Mouse (Mus musculus) MEL (cell line): Measurements from ENCODE around the gene Ttc29. TPM values are rescaled to one million over a fixed set of nuclear protein-coding genes. Genes with fewer than 3 reads are reported as not detected.

Experiments
- DNase-seq: peaks from one replicate; pipeline ENCODE4 v3.0.0; 2011; ENCODE audit warnings: low read depth, low spot score
- H3K27ac ChIP-seq: 2 replicates; pipeline ENCODE4 v1.5.1; 2012; ENCODE audit warnings: low read depth, mild to moderate bottlenecking, control low read depth, low read length, moderate library complexity; ENCODE audit not compliant: control insufficient read depth
- H3K27me3 ChIP-seq, 2 experiments: fragments of 150-350 bp in 1 of 2; sonication (generic) in 1 of 2; 2 replicates each; pipeline ENCODE4 v1.6.1; 2012; ENCODE audit warnings: low read length in 2 of 2, mild to moderate bottlenecking in 2 of 2, improper control_type of control experiment in 1 of 2, moderate library complexity in 1 of 2; ENCODE audit not compliant: insufficient read depth in 2 of 2, control insufficient read depth in 1 of 2
- H3K36me3 ChIP-seq, 2 experiments: 2 replicates each; pipeline ENCODE4 v1.6.1; 2012 to 2014; ENCODE audit warnings: low read length in 2 of 2, improper control_type of control experiment in 1 of 2, inconsistent platforms in 1 of 2, mild to moderate bottlenecking in 1 of 2; ENCODE audit not compliant: insufficient read depth in 2 of 2, control insufficient read depth in 1 of 2
- H3K4me1 ChIP-seq, 2 experiments: fragments of 150-350 bp in 1 of 2; sonication (generic) in 1 of 2; 2 replicates each; pipeline ENCODE4 v1.6.1; 2012; ENCODE audit warnings: low read length in 2 of 2, improper control_type of control experiment in 1 of 2, mild to moderate bottlenecking in 1 of 2; ENCODE audit not compliant: insufficient read depth in 2 of 2, control insufficient read depth in 1 of 2
- H3K4me3 ChIP-seq, 2 experiments: fragments of 150-350 bp in 1 of 2; sonication (generic) in 1 of 2; 2 replicates each; pipeline ENCODE4 v1.5.1; 2012; ENCODE audit warnings: low read depth in 2 of 2, low read length in 2 of 2, mild to moderate bottlenecking in 2 of 2, moderate library complexity in 2 of 2, control low read depth in 1 of 2, improper control_type of control experiment in 1 of 2; ENCODE audit not compliant: control insufficient read depth in 1 of 2, insufficient read depth in 1 of 2
- H3K79me2 ChIP-seq: 2 replicates; pipeline ENCODE4 v1.6.1; 2012; ENCODE audit warnings: mild to moderate bottlenecking, low read length, moderate library complexity; ENCODE audit not compliant: control insufficient read depth, poor library complexity, insufficient read depth
- H3K9ac ChIP-seq: 2 replicates; pipeline ENCODE4 v1.6.1; 2012; ENCODE audit warnings: low read depth, mild to moderate bottlenecking, control low read depth, low read length, moderate library complexity; ENCODE audit not compliant: control insufficient read depth, poor library complexity, severe bottlenecking
- H3K9me3 ChIP-seq: fragments of 150-350 bp; sonication (generic); replicated peaks from 2 replicates; pipeline ENCODE4 v1.6.1; 2012; ENCODE audit warnings: mild to moderate bottlenecking, low read length, improper control_type of control experiment, moderate library complexity; ENCODE audit not compliant: insufficient read depth
- CHD1 ChIP-seq: IDR thresholded peaks from 2 replicates; pipeline ENCODE4 v1.6.1; 2012; ENCODE audit warnings: low read depth, mild to moderate bottlenecking, inconsistent platforms, low read length, improper control_type of control experiment
- CTCF ChIP-seq, 3 experiments: IDR thresholded peaks in 2 of 3; conservative IDR thresholded peaks in 1 of 3; 2 replicates each; pipeline ENCODE4 v1.5.1; 2011 to 2012; ENCODE audit warnings: low read length in 3 of 3, low read depth in 2 of 3, mild to moderate bottlenecking in 2 of 3, improper control_type of control experiment in 1 of 3, inconsistent platforms in 1 of 3, mixed read lengths in 1 of 3, moderate library complexity in 1 of 3; ENCODE audit not compliant: control insufficient read depth in 1 of 3, insufficient read depth in 1 of 3, poor library complexity in 1 of 3, severe bottlenecking in 1 of 3
- ELF1 ChIP-seq: IDR thresholded peaks from 2 replicates; pipeline ENCODE4 v1.6.1; 2014; ENCODE audit warnings: low read depth, mild to moderate bottlenecking, inconsistent platforms, low read length, improper control_type of control experiment, moderate library complexity
- GABPA ChIP-seq: IDR thresholded peaks from 2 replicates; pipeline ENCODE4 v1.6.1; 2012; ENCODE audit warnings: low read depth, mild to moderate bottlenecking, inconsistent platforms, low read length, improper control_type of control experiment, moderate library complexity
- GATA1 ChIP-seq: IDR thresholded peaks from 2 replicates; pipeline ENCODE4 v1.6.1; 2011; ENCODE audit warnings: low read depth, low read length, improper control_type of control experiment
- HCFC1 ChIP-seq: IDR thresholded peaks from 2 replicates; pipeline ENCODE4 v1.6.1; 2012; ENCODE audit warnings: low read depth, mild to moderate bottlenecking, inconsistent platforms, low read length, improper control_type of control experiment, moderate library complexity
- KAT2A ChIP-seq: conservative IDR thresholded peaks from 2 replicates; pipeline ENCODE4 v1.6.1; 2012; ENCODE audit warnings: low read depth, low read length, improper control_type of control experiment, inconsistent platforms
- MAFK ChIP-seq: IDR thresholded peaks from 2 replicates; pipeline ENCODE4 v1.6.1; 2011; ENCODE audit warnings: low read depth, mild to moderate bottlenecking, low read length, improper control_type of control experiment, borderline replicate concordance
- MAZ ChIP-seq: IDR thresholded peaks from 2 replicates; pipeline ENCODE4 v1.6.1; 2012; ENCODE audit warnings: low read depth, mild to moderate bottlenecking, inconsistent platforms, low read length, improper control_type of control experiment
- MXI1 ChIP-seq: IDR thresholded peaks from 2 replicates; pipeline ENCODE4 v1.6.1; 2011; ENCODE audit warnings: mild to moderate bottlenecking, low read depth, low read length, improper control_type of control experiment
- MYB ChIP-seq: IDR thresholded peaks from 2 replicates; pipeline ENCODE4 v1.6.1; 2011; ENCODE audit warnings: mild to moderate bottlenecking, low read depth, low read length, improper control_type of control experiment
- MYC ChIP-seq: IDR thresholded peaks from 2 replicates; pipeline ENCODE4 v1.6.1; 2011; ENCODE audit warnings: low read depth, mild to moderate bottlenecking, low read length, improper control_type of control experiment, moderate library complexity
- NRF1 ChIP-seq: IDR thresholded peaks from 2 replicates; pipeline ENCODE4 v1.6.1; 2014; ENCODE audit warnings: low read depth, mild to moderate bottlenecking, inconsistent platforms, low read length, improper control_type of control experiment, moderate library complexity; ENCODE audit not compliant: poor library complexity, insufficient read depth, severe bottlenecking
- POLR2A ChIP-seq, 2 experiments: IDR thresholded peaks; 2 replicates each; pipeline ENCODE4 v1.6.1; 2011 to 2012; ENCODE audit warnings: low read length in 2 of 2, mild to moderate bottlenecking in 2 of 2, control low read depth in 1 of 2, improper control_type of control experiment in 1 of 2, low read depth in 1 of 2, moderate library complexity in 1 of 2; ENCODE audit not compliant: control insufficient read depth in 1 of 2, insufficient read depth in 1 of 2, poor library complexity in 1 of 2
- POLR2AphosphoS5 ChIP-seq: IDR thresholded peaks from 2 replicates; pipeline ENCODE4 v1.6.1; 2012; ENCODE audit warnings: low read depth, borderline replicate concordance, mild to moderate bottlenecking, inconsistent platforms, low read length, moderate library complexity, mixed read lengths
- SMC3 ChIP-seq: IDR thresholded peaks from 2 replicates; pipeline ENCODE4 v1.6.1; 2011; ENCODE audit warnings: low read depth, low read length, improper control_type of control experiment
- TAL1 ChIP-seq: IDR thresholded peaks from 2 replicates; pipeline ENCODE4 v1.6.1; 2012; ENCODE audit warnings: mild to moderate bottlenecking, inconsistent platforms, low read length, moderate library complexity, mixed read lengths
- UBTF ChIP-seq: IDR thresholded peaks from 2 replicates; pipeline ENCODE4 v1.6.1; 2012; ENCODE audit warnings: low read depth, mild to moderate bottlenecking, inconsistent platforms, low read length, improper control_type of control experiment, moderate library complexity, borderline replicate concordance; ENCODE audit not compliant: insufficient read depth
- USF2 ChIP-seq, 2 experiments: IDR thresholded peaks; 2 replicates each; pipeline ENCODE4 v1.6.1; 2011 to 2012; ENCODE audit warnings: improper control_type of control experiment in 2 of 2, low read length in 2 of 2, borderline replicate concordance in 1 of 2, inconsistent platforms in 1 of 2, low read depth in 1 of 2, mild to moderate bottlenecking in 1 of 2; ENCODE audit not compliant: insufficient read depth in 1 of 2
- ZNF384 ChIP-seq: IDR thresholded peaks from 2 replicates; pipeline ENCODE4 v1.6.1; 2012; ENCODE audit warnings: low read depth, mild to moderate bottlenecking, inconsistent platforms, low read length, improper control_type of control experiment
- polyA plus RNA-seq, 2 experiments: library from polyadenylated mRNA; stranded (reverse) in 1 of 2; unstranded in 1 of 2; fragments of >175 nt in 1 of 2; fragments of >200 nt in 1 of 2; gene quantifications; 2 replicates each; pipeline versions ENCODE4 v1.2.1 to v1.2.4; 2012; ENCODE audit warnings: low replicate concordance in 2 of 2, low read depth in 1 of 2; ENCODE audit not compliant: insufficient read length in 2 of 2, insufficient read depth in 1 of 2, missing spikeins in 1 of 2
- total RNA-seq: library from RNA; depleted of rRNA; stranded (reverse); fragments of 300-350 nt; gene quantifications from 2 replicates; pipeline ENCODE4 v1.2.3, GENCODE M21; 2012

The Ttc29 gene
- total and polyA plus RNA-seq, 3 experiments: not detected

DNA sequence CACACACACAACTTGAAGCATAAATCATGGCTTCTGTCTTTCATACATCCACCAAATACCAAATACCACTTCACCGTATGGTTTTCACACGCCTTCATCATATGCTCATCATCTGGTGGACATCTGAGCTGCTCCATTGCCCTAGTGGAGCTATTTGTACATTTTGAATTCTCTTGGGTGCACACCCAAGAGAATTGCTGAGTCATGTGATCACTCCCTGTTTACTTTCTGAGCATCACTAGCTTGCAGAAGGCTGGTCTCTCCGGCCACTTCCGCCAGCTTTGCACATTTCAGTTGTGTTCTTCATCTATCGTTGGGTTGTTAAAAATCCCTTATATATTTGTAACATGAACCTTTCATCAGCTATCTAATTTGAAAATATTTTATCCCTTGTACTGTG is 65.5 kb downstream of the Ttc29 start:
- no peaks in the 10 kb centered on the region for H3K9me3 ChIP-seq
- DNase-seq: no peak
- no peaks in the 10 kb centered on the region for H3K79me2 ChIP-seq
- no peaks in the 10 kb centered on the region for H3K4me1 ChIP-seq
- no peak overlapping the region for H3K4me3 ChIP-seq
- H3K27ac ChIP-seq: no peak overlapping the region
- H3K36me3 ChIP-seq: no peaks in the 10 kb centered on the region
- no peak for TF ChIP-seq ELF1
- TF ChIP-seq POLR2AphosphoS5: no peak
- TF ChIP-seq ZNF384: no peak
- no peak for TF ChIP-seq MAZ
- no peak for TF ChIP-seq CTCF (IDR thresholded peaks at IDR 0.05 in 2 of 3, conservative IDR thresholded peaks at IDR 0.05 in 1 of 3; ENCODE audit: control insufficient read depth in 1 of 3, insufficient read depth in 1 of 3, low read depth in 2 of 3, low read length in 3 of 3, poor library complexity in 1 of 3, severe bottlenecking in 1 of 3)
- TF ChIP-seq MAFK: no peak
- no peak for TF ChIP-seq MYC
- no peak for TF ChIP-seq NRF1
- no peak for TF ChIP-seq CHD1
- no peak for TF ChIP-seq USF2 (IDR thresholded peaks at IDR 0.05; ENCODE audit: borderline replicate concordance in 1 of 2, insufficient read depth in 1 of 2, low read depth in 1 of 2, low read length in 2 of 2)
- no peak for TF ChIP-seq HCFC1
- TF ChIP-seq KAT2A: no peak
- TF ChIP-seq UBTF: no peak
- no peaks in the 10 kb centered on the region for H3K27me3 ChIP-seq
- no peak overlapping the region for H3K9ac ChIP-seq

DNA sequence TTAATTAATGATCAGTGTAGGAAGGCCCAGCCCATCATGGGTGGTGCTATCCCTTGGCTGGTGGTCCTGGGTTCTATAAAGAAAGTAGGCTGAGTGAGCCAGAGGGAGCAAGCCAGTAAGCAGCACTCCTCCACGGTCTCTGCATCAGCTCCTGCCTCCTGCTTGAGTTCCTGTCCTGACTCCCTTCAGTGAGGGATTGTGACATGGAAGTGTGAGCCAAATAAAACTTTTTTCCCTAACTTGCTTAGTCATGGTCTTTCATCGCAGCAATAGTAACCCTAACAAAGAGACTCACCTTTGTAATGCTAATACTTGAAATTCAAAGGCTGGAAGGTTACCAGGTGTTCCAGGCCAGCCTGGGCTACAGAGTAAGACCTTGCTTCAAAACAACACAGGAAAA is 71.7 kb downstream of the Ttc29 start:
- no peak for DNase-seq
- no peak for TF ChIP-seq CHD1
- no peak for TF ChIP-seq POLR2A (IDR thresholded peaks at IDR 0.05; ENCODE audit: control insufficient read depth in 1 of 2, insufficient read depth in 1 of 2, low read depth in 1 of 2, low read length in 2 of 2, poor library complexity in 1 of 2)
- TF ChIP-seq SMC3: no peak
- TF ChIP-seq GABPA: no peak
- TF ChIP-seq TAL1: no peak
- no peak for TF ChIP-seq GATA1
- TF ChIP-seq MXI1: no peak
- TF ChIP-seq UBTF: no peak
- TF ChIP-seq POLR2AphosphoS5: no peak
- TF ChIP-seq MYB: no peak

More for the DNA sequence above, 71.7 kb downstream of the Ttc29 start:
- Histone ChIP-seq H3K36me3 (no peaks in the 10 kb centered on the region), H3K9ac (no peak overlapping the region), H3K4me3 (no peak overlapping the region), H3K27me3 (no peaks in the 10 kb centered on the region), H3K4me1 (no peaks in the 10 kb centered on the region), H3K27ac (no peak overlapping the region), H3K9me3 (no peaks in the 10 kb centered on the region), H3K79me2 (no peaks in the 10 kb centered on the region)
